In genomic region chr7:127346676-127347075, GRCm38 (mm10) we compare ENCODE assay signal across 8 mouse cellular contexts. TPM values are rescaled to one million over a fixed set of nuclear protein-coding genes. Genes with fewer than 3 reads are reported as not detected.
A peak's percentile ranks its signal among the peaks of the same experiment; 100 is the strongest.
DNase-seq lines count a peak whose midpoint lies in the region; ATAC-seq and TF ChIP-seq lines count a peak whose summit lies in the region.

No protein-coding gene starts in this region.

- no peaks in the 10 kb centered on the region for H3K4me1 ChIP-seq in embryonic fibroblast, embryonic 13.5 days (ENCODE audit: control insufficient read depth, insufficient read depth, low read length)
- H3K4me1 ChIP-seq in kidney, adult 2 months (ENCODE audit: control insufficient read depth, insufficient read depth, low read length), result peaks cover 23% of the 10 kb centered on the region; the same call in 1 of the 2 replicates
- 0 out of 2 replicates have a peak, but pooled peaks cover 4% of the 10 kb centered on the region for H3K4me1 ChIP-seq in lung, embryonic 14.5 days (ENCODE audit: insufficient read depth)

- TF ChIP-seq POLR2A in embryonic fibroblast, embryonic 13.5 days (IDR thresholded peaks at IDR 0.05; ENCODE audit: low read depth, low read length), result no peak
- TF ChIP-seq POLR2A in kidney, adult 2 months (IDR thresholded peaks at IDR 0.05; ENCODE audit: low read depth, low read length), result no peak

- no peak overlapping the region for H3K27ac ChIP-seq in embryonic fibroblast, embryonic 13.5 days (ENCODE audit: insufficient read depth, low read length)
- H3K27ac ChIP-seq in kidney, adult 2 months (ENCODE audit: insufficient read depth, low read depth, low read length), result peak overlapping the region; percentile 96
- H3K27ac ChIP-seq in lung, embryonic 14.5 days (ENCODE audit: low read depth), result peak overlapping the region; percentile 94; the same call in 1 of the 2 replicates

- H3K4me2 ChIP-seq in lung, embryonic 14.5 days, result peak overlapping the region; percentile 66

- H3K36me3 ChIP-seq in kidney, adult 2 months (ENCODE audit: control insufficient read depth, insufficient read depth, low read length), result no peaks in the 10 kb centered on the region
- H3K36me3 ChIP-seq in lung, embryonic 14.5 days (ENCODE audit: insufficient read depth), result peaks cover 21% of the 10 kb centered on the region

- ATAC-seq in lung, embryonic 14.5 days (ENCODE audit: insufficient read depth), result no peak

- H3K9ac ChIP-seq in lung, embryonic 14.5 days, result no peak overlapping the region

- intact Hi-C loops in left cerebral cortex, postnatal 36 days (cut with DNase I), result loop anchor here (5.0 kb wide), 1 partner anchor 84 kb away; the partner anchor contains the start of gene Dctpp1
- intact Hi-C loops in left cerebral cortex, postnatal 25 days (cut with DNase I), result loop anchor here (10.0 kb wide), 1 partner anchor 268 kb away; the partner anchor contains the start of gene Zfp629

- no peaks in the 10 kb centered on the region for H3K27me3 ChIP-seq in kidney, adult 2 months (replicated peaks; ENCODE audit: control insufficient read depth, insufficient read depth, low read length)
- H3K27me3 ChIP-seq in lung, embryonic 14.5 days (ENCODE audit: insufficient read depth, low read length), result no peaks in the 10 kb centered on the region

- H3K4me3 ChIP-seq in embryonic fibroblast, embryonic 13.5 days (ENCODE audit: insufficient read depth, low read length), result peak overlapping the region; percentile 63; the same call in 1 of the 2 replicates
- H3K4me3 ChIP-seq in kidney, adult 2 months (ENCODE audit: insufficient read depth, low read depth, low read length), result 0 out of 2 replicates have a peak overlapping the region, but pooled peaks have one; percentile 91
- peak overlapping the region; percentile 85 for H3K4me3 ChIP-seq in lung, embryonic 14.5 days (ENCODE audit: low read depth, low read length)

- TF ChIP-seq CTCF in embryonic fibroblast, embryonic 13.5 days (IDR thresholded peaks at IDR 0.05; ENCODE audit: borderline replicate concordance, insufficient read depth, low read length), result no peak
- no peak for TF ChIP-seq CTCF in kidney, adult 2 months (conservative IDR thresholded peaks at IDR 0.05; ENCODE audit: insufficient read depth, insufficient read length, low read depth, low read length)
- no peak for TF ChIP-seq CTCF in lung, embryonic 14.5 days (IDR thresholded peaks at IDR 0.05; ENCODE audit: low read depth)

- no peaks in the 10 kb centered on the region for H3K9me3 ChIP-seq in lung, embryonic 14.5 days (ENCODE audit: low read depth, low read length)

- WGBS in kidney, adult 2 months, result 24% methylated on average over 8 of the region's 8 CpGs
- 11% methylated on average over 8 of the region's 8 CpGs for WGBS in lung, embryonic 14.5 days

- DNase-seq in cerebellum, adult 11-12 months, result peak; percentile 58
- no peak for DNase-seq in cerebellum, adult 9-10 months
- DNase-seq in kidney, adult 2 months, result peak; percentile 87
- peak; percentile 74 for DNase-seq in lung, embryonic 14.5 days
- peak; percentile 61 for DNase-seq in testis, postnatal 14 days (ENCODE audit: low spot score)
- no peak for DNase-seq in left cerebral cortex, postnatal 36 days (ENCODE audit: low spot score in 2 of 2)
- DNase-seq in left cerebral cortex, postnatal 25 days (ENCODE audit: low spot score in 2 of 2), result no peak

RNA-seq across cellular contexts. Expression of gene Zfp768, which starts 1.3 kb away (rescaled TPM):
- polyA plus RNA-seq in embryonic fibroblast, embryonic 13.5 days (2011; ENCODE audit: insufficient read length, low read depth, missing spikeins), result 18.4 and 20.7 TPM in 2 replicates
- 36.7 and 52.0 TPM in 2 replicates for polyA plus RNA-seq in kidney, adult 2 months (2012; rRNA removed)
- 4.7 and 6.5 TPM in 2 replicates for polyA plus RNA-seq in lung, embryonic 14.5 days (2014; fragmentation: Nextera tagmentation; extraction: Ambion mirVana)
- 10 to 100 TPM; 14.4 to 15.0 TPM for total RNA-seq in left cerebral cortex, postnatal 36 days (2021)
- 10 to 100 TPM; 11.7 TPM for total RNA-seq in left cerebral cortex, postnatal 25 days (2021)

RNA-seq across cellular contexts. Expression of gene Zfp747, which starts 29.2 kb away (rescaled TPM):
- 4.5 and 7.0 TPM in 2 replicates for polyA plus RNA-seq in embryonic fibroblast, embryonic 13.5 days (2011; ENCODE audit: insufficient read length, low read depth, missing spikeins)
- polyA plus RNA-seq in kidney, adult 2 months (2012; rRNA removed), result 6.5 and 7.2 TPM in 2 replicates
- 6.7 and 8.5 TPM in 2 replicates for polyA plus RNA-seq in lung, embryonic 14.5 days (2014; fragmentation: Nextera tagmentation; extraction: Ambion mirVana)
- 1 to 10 TPM; 5.7 to 7.2 TPM for total RNA-seq in left cerebral cortex, postnatal 36 days (2021)
- 1 to 10 TPM; 5.4 to 6.7 TPM for total RNA-seq in left cerebral cortex, postnatal 25 days (2021)

RNA-seq across cellular contexts. Expression of gene 9130019O22Rik, which starts 40.3 kb away (rescaled TPM):
- polyA plus RNA-seq in embryonic fibroblast, embryonic 13.5 days (2011; ENCODE audit: insufficient read length, low read depth, missing spikeins), result 1.6 and 2.1 TPM in 2 replicates
- 3.3 and 3.4 TPM in 2 replicates for polyA plus RNA-seq in kidney, adult 2 months (2012; rRNA removed)
- 5.6 and 6.8 TPM in 2 replicates for polyA plus RNA-seq in lung, embryonic 14.5 days (2014; fragmentation: Nextera tagmentation; extraction: Ambion mirVana)
- total RNA-seq in left cerebral cortex, postnatal 36 days (2021), result 1 to 10 TPM; 3.3 to 3.9 TPM
- total RNA-seq in left cerebral cortex, postnatal 25 days (2021), result 1 to 10 TPM; 2.8 to 4.0 TPM

RNA-seq across cellular contexts. Expression of gene E430018J23Rik, which starts 46.8 kb away (rescaled TPM):
- 5.3 and 7.1 TPM in 2 replicates for polyA plus RNA-seq in embryonic fibroblast, embryonic 13.5 days (2011; ENCODE audit: insufficient read length, low read depth, missing spikeins)
- 5.5 and 7.4 TPM in 2 replicates for polyA plus RNA-seq in kidney, adult 2 months (2012; rRNA removed)
- 4.9 and 7.1 TPM in 2 replicates for polyA plus RNA-seq in lung, embryonic 14.5 days (2014; fragmentation: Nextera tagmentation; extraction: Ambion mirVana)
- 1 to 10 TPM; 7.7 to 8.2 TPM for total RNA-seq in left cerebral cortex, postnatal 36 days (2021)
- 1 to 10 TPM; 6.6 to 7.9 TPM for total RNA-seq in left cerebral cortex, postnatal 25 days (2021)

RNA-seq across cellular contexts. Expression of gene Itgal, which starts 50.6 kb away (rescaled TPM):
- 0.20 and 0.56 TPM in 2 replicates for polyA plus RNA-seq in embryonic fibroblast, embryonic 13.5 days (2011; ENCODE audit: insufficient read length, low read depth, missing spikeins)
- polyA plus RNA-seq in kidney, adult 2 months (2012; rRNA removed), result 2.9 and 7.2 TPM in 2 replicates
- polyA plus RNA-seq in lung, embryonic 14.5 days (2014; fragmentation: Nextera tagmentation; extraction: Ambion mirVana), result 1.0 and 1.6 TPM in 2 replicates
- under 1 TPM; 0.48 to 0.76 TPM for total RNA-seq in left cerebral cortex, postnatal 36 days (2021)
- total RNA-seq in left cerebral cortex, postnatal 25 days (2021), result under 1 TPM; 0.34 to 0.94 TPM

Comparison
In these comparisons a context has a peak if more than half of its experiments do, and no peak if none do; other contexts are left out.
1. DNase-seq: peak in cerebellum, adult 11-12 months (single experiment), kidney, adult 2 months (single experiment), lung, embryonic 14.5 days (single experiment) and testis, postnatal 14 days (single experiment); none in cerebellum, adult 9-10 months (single experiment), left cerebral cortex, postnatal 36 days (0 of 2) and left cerebral cortex, postnatal 25 days (0 of 2).
2. Peak in every context shown above with its lines, with median percentiles within 50 percentile points of each other: H3K4me3 ChIP-seq.